Mouse (Mus musculus) lung, adult 2 months (tissue): ENCODE measurements around the gene AU041133.

Experiments used
- CTCF ChIP-seq: fragments of 200-500 bp; IDR thresholded peaks from 2 replicates; pipeline ENCODE4 v1.5.1; 2011; ENCODE audit warnings: mild to moderate bottlenecking, low read length, control low read depth; ENCODE audit not compliant: insufficient read depth
- POLR2A ChIP-seq: fragments of 200-500 bp; IDR thresholded peaks from 2 replicates; pipeline ENCODE4 v1.6.1; 2011; ENCODE audit warnings: low read depth, mild to moderate bottlenecking, control low read depth, low read length, borderline replicate concordance; ENCODE audit errors: extremely low read depth

DNA sequence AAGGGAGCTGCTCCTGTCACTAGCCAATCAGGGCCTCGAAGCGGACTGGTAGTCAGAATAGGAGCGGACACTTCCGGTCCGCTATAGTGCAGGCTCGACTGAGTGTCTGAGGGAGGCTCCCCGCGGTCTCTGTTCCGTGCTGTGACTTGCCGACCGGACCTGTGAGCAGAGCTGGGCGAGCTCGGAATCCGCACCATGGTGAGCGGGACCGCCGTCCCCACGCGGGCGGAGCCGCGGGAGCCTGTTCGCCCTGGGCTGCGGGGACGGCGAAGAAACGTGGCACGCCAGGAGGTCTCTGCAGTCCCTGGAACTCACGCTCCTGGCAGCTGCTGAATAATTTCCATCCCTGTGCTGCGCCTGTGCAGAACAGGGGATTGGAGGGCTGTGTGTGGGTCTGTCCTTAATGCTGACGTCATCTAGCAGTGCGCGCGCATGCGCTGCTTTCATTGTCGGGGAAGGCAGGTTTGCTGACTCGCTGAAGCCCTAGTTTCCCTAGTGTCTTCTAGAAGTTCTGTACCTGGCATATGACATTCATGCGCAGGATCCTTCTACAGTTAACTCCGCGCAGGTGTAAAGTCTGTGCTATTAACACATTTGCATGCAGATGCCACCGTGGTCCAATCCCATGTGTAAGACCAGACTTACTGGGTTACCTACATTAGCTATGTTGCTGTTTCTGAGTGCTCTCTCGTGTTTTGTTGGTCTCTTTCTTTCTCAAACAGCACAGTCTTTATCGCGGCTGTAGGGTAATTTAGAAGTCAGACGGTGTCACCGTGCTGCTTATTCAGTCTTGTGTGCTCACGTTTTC lies 50.6 kb downstream of the AU041133 start:
- TF ChIP-seq CTCF (no peak), POLR2A (peak; percentile 38; the same call in 1 of the 2 replicates)
